Mouse (Mus musculus): ENCODE measurements around the gene Psen1. TPM values are rescaled to one million over a fixed set of nuclear protein-coding genes. Genes with fewer than 3 reads are reported as not detected.
A peak's percentile ranks its signal among the peaks of the same experiment; 100 is the strongest.

Psen1 gene
- polyA plus RNA-seq, 1 experiment = 39.0 TPM

DNA sequence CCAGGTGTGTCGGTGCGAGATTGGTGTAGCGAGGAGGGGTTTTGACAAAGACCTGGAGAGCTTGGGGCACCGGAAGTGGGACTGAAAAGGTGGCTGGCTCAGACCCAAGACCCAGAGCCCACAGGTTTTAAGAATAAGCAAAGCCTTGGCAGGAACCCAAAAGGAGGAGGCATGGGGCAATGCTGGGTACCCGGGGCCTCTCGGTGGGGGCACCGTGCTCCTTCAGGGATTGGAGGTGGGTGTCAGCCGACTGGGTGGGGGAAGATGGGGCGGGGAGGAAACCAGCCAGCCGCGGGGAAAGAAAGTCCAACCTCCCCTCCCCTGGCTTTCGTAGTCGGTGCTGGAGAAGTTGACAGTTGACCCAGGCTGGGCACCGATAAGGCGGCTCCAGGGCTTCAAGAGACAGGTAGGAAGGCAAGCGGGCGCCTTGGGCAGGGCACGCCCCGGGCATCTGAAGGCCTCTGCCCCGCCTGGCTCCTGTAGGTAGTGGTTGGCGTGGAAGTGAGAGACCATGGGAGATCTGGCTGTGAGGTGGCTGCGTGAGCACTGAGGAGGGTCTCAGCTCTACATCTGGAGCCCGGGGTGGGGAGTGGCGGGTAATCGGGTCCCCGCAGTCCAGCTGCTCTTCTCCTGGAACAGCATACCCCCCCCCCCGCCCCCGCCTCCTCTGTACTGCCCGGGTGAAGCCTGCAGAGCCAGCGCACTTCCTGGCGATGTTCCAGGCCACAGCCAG is 75.5 kb downstream of the Psen1 start, which contains the start of gene Papln:
TSS of gene Papln (plus strand) at position 324 of the 733 bp plus-strand sequence.
- Histone ChIP-seq H3K4me3 (ENCODE audit: insufficient read depth, low read depth, low read length) (peak within 1 kb of the TSS; percentile 34), H3K36me3 (ENCODE audit: control insufficient read depth, insufficient read depth, low read length) (no peaks in the 10 kb centered on the region), H3K27me3 (replicated peaks; ENCODE audit: control insufficient read depth, insufficient read depth, low read length) (no peaks in the 10 kb centered on the region), H3K4me1 (ENCODE audit: control insufficient read depth, insufficient read depth, low read length) (peaks cover 13% of the 10 kb centered on the region), H3K27ac (ENCODE audit: insufficient read depth, low read depth, low read length) (no peak within 1 kb of the TSS)
- TF ChIP-seq CTCF (conservative IDR thresholded peaks at IDR 0.05; ENCODE audit: insufficient read depth, insufficient read length, low read depth, low read length) = no peak
- TF ChIP-seq POLR2A (IDR thresholded peaks at IDR 0.05; ENCODE audit: low read depth, low read length) = no peak
- DNase-seq = peak; percentile 43
- 8% methylated on average over 31 of the region's 31 CpGs for WGBS

DNA sequence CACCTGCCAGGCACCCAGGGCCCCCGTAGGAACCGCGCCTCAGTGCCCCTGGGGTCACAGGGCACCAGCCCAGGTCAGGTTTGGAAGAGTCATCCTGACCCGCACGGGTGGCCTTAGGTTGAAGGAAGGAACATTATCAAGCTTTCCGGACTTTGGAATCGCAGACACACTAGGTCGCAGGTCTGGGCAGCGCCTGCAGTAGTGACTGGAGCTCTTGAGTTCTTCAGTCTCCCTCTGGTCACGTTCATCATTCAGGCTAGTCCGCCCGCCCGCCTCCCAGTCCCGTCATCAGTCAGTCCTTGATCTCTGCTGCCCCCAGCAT is 76.1 kb downstream of the Psen1 start:
- no peaks in the 10 kb centered on the region for H3K36me3 ChIP-seq (ENCODE audit: control insufficient read depth, insufficient read depth, low read length)
- no peak overlapping the region for H3K4me3 ChIP-seq (ENCODE audit: insufficient read depth, low read depth, low read length)
- DNase-seq = peak; percentile 63
- peaks cover 18% of the 10 kb centered on the region for H3K4me1 ChIP-seq (ENCODE audit: control insufficient read depth, insufficient read depth, low read length)
- WGBS = 19% methylated on average over 14 of the region's 14 CpGs
- TF ChIP-seq CTCF (conservative IDR thresholded peaks at IDR 0.05; ENCODE audit: insufficient read depth, insufficient read length, low read depth, low read length) = no peak
- H3K27me3 ChIP-seq (replicated peaks; ENCODE audit: control insufficient read depth, insufficient read depth, low read length) = no peaks in the 10 kb centered on the region
- H3K27ac ChIP-seq (ENCODE audit: insufficient read depth, low read depth, low read length) = no peak overlapping the region

DNA sequence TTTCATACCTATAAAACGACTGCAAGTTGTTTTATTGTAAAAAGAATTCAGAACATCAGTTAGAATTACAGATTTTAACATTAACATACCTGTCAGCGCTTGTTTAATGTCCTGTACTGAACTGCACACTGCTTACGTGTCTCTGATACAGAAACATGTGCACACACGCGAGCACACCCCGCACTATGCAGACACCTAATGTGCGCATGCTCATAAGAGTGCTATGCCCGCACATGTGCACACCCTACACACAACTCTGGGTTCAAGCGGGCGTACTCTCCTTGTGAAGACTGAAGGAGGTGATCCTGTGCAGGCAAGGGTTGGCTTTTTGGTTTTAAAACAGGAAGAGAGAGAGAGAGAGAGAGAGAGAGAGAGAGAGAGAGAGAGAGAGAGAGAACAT is 76.6 kb downstream of the Psen1 start:
- Histone ChIP-seq H3K27ac (ENCODE audit: insufficient read depth, low read depth, low read length) (no peak overlapping the region), H3K36me3 (ENCODE audit: control insufficient read depth, insufficient read depth, low read length) (no peaks in the 10 kb centered on the region), H3K27me3 (replicated peaks; ENCODE audit: control insufficient read depth, insufficient read depth, low read length) (no peaks in the 10 kb centered on the region), H3K4me1 (ENCODE audit: control insufficient read depth, insufficient read depth, low read length) (peaks cover 18% of the 10 kb centered on the region), H3K4me3 (ENCODE audit: insufficient read depth, low read depth, low read length) (no peak overlapping the region)
- WGBS = 86% methylated on average over 10 of the region's 10 CpGs
- no peak for DNase-seq
- TF ChIP-seq POLR2A (IDR thresholded peaks at IDR 0.05; ENCODE audit: low read depth, low read length) = no peak
- TF ChIP-seq CTCF (conservative IDR thresholded peaks at IDR 0.05; ENCODE audit: insufficient read depth, insufficient read length, low read depth, low read length) = no peak

DNA sequence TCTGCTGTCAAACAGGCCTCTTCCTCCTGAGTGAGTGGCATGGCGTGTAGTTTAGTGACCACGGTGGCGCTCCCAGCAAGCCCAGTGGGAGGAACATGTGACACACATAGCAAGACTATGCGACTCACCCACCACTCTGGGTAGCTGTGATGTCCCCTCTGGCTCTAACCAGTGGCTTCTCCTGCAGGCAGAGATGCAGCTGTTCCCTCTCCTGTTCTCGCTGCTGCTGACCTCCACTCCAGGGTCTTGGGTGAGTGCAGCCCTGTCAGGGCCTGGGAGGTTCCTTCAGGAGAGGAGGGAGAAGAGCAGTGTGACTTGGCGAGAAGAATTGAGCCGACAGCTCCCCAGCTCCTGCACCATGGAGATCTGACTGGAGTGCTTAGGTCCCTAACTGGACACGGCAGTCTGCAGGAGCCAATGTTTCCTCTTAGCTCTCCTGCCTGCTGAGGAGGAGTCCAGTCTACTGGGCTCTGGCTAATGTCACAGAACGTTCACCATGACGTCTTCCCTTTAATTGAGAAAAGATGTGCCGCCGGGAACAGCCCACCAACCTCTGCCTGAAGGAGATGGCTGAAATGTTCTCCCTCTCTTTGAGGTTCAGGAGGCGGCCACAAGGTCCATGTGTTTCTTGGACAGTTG is 78.1 kb downstream of the Psen1 start:
- TF ChIP-seq CTCF (conservative IDR thresholded peaks at IDR 0.05; ENCODE audit: insufficient read depth, insufficient read length, low read depth, low read length) (no peak), POLR2A (IDR thresholded peaks at IDR 0.05; ENCODE audit: low read depth, low read length) (no peak)
- no peak overlapping the region for H3K27ac ChIP-seq (ENCODE audit: insufficient read depth, low read depth, low read length)
- no peaks in the 10 kb centered on the region for H3K36me3 ChIP-seq (ENCODE audit: control insufficient read depth, insufficient read depth, low read length)
- peaks cover 24% of the 10 kb centered on the region for H3K4me1 ChIP-seq (ENCODE audit: control insufficient read depth, insufficient read depth, low read length)
- no peaks in the 10 kb centered on the region for H3K27me3 ChIP-seq (replicated peaks; ENCODE audit: control insufficient read depth, insufficient read depth, low read length)
- whole genome bisulfite sequencing = 94% methylated on average over 13 of the region's 13 CpGs
- no peak for DNase-seq
- no peak overlapping the region for H3K4me3 ChIP-seq (ENCODE audit: insufficient read depth, low read depth, low read length)

DNA sequence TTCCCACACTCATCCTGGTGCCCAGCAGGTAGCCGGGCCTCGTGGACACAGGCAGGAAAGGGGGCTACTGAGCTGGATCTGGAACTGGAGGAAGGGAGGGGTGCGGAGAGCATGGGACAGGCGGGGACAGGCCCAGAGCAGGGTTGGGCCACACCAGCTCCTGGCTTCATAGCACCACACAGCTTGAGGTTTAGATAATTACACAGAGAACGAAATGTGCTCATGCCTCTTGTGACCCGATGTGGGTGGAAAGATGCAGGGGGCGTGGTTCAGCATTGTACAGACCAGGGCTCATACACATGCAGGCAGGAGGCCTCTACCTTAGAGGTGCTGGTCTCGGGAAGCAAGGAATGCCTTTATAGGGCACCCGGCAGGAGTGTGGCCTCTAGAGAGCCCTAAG is 79.9 kb downstream of the Psen1 start:
- 73% methylated on average over 9 of the region's 9 CpGs for WGBS
- H3K4me3 ChIP-seq (ENCODE audit: insufficient read depth, low read depth, low read length) = no peak overlapping the region
- TF ChIP-seq CTCF (conservative IDR thresholded peaks at IDR 0.05; ENCODE audit: insufficient read depth, insufficient read length, low read depth, low read length) (no peak), POLR2A (IDR thresholded peaks at IDR 0.05; ENCODE audit: low read depth, low read length) (no peak)
- H3K27me3 ChIP-seq (replicated peaks; ENCODE audit: control insufficient read depth, insufficient read depth, low read length) = no peaks in the 10 kb centered on the region
- no peak overlapping the region for H3K27ac ChIP-seq (ENCODE audit: insufficient read depth, low read depth, low read length)
- H3K36me3 ChIP-seq (ENCODE audit: control insufficient read depth, insufficient read depth, low read length) = no peaks in the 10 kb centered on the region
- H3K4me1 ChIP-seq (ENCODE audit: control insufficient read depth, insufficient read depth, low read length) = peaks cover 16% of the 10 kb centered on the region
- DNase-seq = peak; percentile 24

DNA sequence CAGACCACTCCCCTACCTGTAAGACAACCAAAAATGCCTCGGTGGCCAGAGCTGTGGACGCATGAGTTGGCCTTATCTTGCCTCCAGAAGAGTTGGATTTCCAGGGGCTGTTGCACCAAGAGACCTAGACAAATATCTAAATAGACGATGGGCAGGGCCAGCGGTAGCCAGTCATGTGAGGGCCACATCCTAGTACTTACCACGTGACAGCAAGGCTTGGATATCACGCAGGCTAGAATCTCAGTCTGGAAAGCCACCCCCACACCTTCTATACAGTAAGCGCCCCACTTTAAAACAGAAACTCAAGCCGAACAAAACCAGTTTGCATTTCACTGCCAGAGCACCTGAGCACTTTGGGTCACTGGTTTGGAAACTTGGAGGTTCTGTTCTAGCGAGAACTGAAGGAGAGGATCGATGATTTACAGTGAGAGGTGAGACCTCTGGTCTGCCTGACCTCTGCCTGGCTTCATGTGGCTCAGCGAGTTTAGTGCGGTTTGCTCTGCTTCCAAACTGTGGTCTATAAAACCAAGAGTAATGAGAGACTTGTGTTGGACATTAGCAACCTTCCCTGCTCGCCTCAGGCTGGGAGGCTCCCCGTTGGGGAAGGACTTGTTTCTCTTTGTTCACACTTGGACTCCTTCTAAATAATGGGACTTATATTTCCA is 80.4 kb downstream of the Psen1 start:
- H3K27ac ChIP-seq (ENCODE audit: insufficient read depth, low read depth, low read length) = no peak overlapping the region
- no peaks in the 10 kb centered on the region for H3K36me3 ChIP-seq (ENCODE audit: control insufficient read depth, insufficient read depth, low read length)
- WGBS = 38% methylated on average over 14 of the region's 14 CpGs
- peak; percentile 68 for DNase-seq
- no peak for TF ChIP-seq POLR2A (IDR thresholded peaks at IDR 0.05; ENCODE audit: low read depth, low read length)
- no peak for TF ChIP-seq CTCF (conservative IDR thresholded peaks at IDR 0.05; ENCODE audit: insufficient read depth, insufficient read length, low read depth, low read length)
- peaks cover 15% of the 10 kb centered on the region for H3K4me1 ChIP-seq (ENCODE audit: control insufficient read depth, insufficient read depth, low read length)
- H3K4me3 ChIP-seq (ENCODE audit: insufficient read depth, low read depth, low read length) = no peak overlapping the region
- no peaks in the 10 kb centered on the region for H3K27me3 ChIP-seq (replicated peaks; ENCODE audit: control insufficient read depth, insufficient read depth, low read length)

Data from kidney, adult 2 months (tissue).